Mouse (Mus musculus) embryo, embryonic 10 days (tissue): ENCODE data around the gene Gm4305.
"Not testable (repeated sequence)": the region's sequence is repeated elsewhere in the genome, so short reads cannot be mapped to it uniquely, and the experiment has no call there.

Source experiments
- DNase-seq: peaks from one replicate; pipeline ENCODE4 v3.0.0-alpha.2; 2015; ENCODE audit warnings: low spot score

Gm4305 gene

DNA sequence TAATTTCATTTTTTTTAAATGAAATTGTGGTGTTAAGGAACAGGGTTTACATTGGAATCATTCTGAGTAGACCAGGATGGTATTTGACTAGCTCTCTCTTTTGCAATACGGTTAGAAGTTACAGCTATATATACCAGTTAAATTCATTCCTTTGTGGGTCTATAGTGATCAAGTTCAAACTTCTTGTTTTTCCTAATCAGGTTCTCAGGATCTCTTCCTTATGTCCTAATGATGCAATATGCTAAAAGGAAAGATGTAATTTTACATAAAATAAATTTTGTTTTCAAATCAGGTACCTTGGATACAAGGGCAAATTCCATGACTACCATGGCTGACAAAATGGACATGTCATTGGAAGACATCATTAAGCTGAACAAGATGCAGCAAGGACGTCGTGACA lies at the start of gene Gm4305:
Gene Gm4305, plus strand, starts transcription at position 301 of the 400 bp plus-strand sequence.
- DNase-seq = not testable (repeated sequence)

DNA sequence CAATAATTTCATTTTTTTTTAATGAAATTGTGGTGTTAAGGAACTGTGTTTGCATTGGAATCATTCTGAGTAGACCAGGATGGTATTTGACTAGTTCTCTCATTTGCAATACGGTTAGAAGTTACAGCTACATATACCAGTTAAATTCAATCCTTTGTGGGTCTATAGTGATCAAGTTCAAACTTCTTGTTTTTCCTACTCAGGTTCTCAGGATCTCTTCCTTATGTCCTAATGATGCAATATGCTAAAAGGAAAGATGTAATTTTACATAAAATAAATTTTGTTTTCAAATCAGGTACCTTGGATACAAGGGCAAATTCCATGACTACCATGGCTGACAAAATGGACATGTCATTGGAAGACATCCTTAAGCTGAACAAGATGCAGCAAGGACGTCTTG lies 15.5 kb upstream of the Gm4305 start, which contains the start of gene Gm4301:
Gene Gm4301, plus strand, starts transcription at position 301 of the 400 bp plus-strand sequence.
- not testable (repeated sequence) for DNase-seq

DNA sequence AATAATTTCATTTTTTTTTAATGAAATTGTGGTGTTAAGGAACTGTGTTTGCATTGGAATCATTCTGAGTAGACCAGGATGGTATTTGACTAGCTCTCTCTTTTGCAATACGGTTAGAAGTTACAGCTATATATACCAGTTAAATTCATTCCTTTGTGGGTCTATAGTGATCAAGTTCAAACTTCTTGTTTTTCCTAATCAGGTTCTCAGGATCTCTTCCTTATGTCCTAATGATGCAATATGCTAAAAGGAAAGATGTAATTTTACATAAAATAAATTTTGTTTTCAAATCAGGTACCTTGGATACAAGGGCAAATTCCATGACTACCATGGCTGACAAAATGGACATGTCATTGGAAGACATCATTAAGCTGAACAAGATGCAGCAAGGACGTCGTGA lies 10.4 kb upstream of the Gm4305 start, which contains the start of gene Gm4302:
Gene Gm4302, plus strand, starts transcription at position 301 of the 400 bp plus-strand sequence.
- not testable (repeated sequence) for DNase-seq

DNA sequence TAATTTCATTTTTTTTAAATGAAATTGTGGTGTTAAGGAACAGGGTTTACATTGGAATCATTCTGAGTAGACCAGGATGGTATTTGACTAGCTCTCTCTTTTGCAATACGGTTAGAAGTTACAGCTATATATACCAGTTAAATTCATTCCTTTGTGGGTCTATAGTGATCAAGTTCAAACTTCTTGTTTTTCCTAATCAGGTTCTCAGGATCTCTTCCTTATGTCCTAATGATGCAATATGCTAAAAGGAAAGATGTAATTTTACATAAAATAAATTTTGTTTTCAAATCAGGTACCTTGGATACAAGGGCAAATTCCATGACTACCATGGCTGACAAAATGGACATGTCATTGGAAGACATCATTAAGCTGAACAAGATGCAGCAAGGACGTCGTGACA lies 5.2 kb upstream of the Gm4305 start, which contains the start of gene Gm4303:
Gene Gm4303, plus strand, starts transcription at position 301 of the 400 bp plus-strand sequence.
- not testable (repeated sequence) for DNase-seq

DNA sequence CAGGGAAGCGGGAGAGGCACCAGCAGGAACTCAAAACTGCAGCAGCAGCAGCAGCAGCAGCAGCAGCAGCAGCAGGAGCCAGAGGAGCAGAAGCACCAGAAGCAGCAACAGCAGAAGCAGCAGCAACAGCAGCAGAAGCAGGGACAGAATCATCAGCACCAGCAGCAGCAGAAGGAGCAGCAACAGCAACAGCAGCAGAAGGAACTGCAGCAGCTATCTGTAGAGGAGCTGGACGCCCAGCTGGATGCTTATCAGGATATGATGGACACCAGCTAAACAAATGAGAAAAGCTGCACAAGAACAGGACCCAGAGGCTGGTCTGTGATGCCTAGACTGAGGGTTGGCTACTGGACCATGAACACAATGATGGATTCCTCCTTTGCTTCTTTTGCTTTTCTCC lies 5.9 kb downstream of the Gm4305 start:
- DNase-seq = not testable (repeated sequence)

DNA sequence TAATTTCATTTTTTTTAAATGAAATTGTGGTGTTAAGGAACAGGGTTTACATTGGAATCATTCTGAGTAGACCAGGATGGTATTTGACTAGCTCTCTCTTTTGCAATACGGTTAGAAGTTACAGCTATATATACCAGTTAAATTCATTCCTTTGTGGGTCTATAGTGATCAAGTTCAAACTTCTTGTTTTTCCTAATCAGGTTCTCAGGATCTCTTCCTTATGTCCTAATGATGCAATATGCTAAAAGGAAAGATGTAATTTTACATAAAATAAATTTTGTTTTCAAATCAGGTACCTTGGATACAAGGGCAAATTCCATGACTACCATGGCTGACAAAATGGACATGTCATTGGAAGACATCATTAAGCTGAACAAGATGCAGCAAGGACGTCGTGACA lies 10.1 kb downstream of the Gm4305 start, which contains the start of gene Gm4307:
Gene Gm4307, plus strand, starts transcription at position 301 of the 400 bp plus-strand sequence.
- not testable (repeated sequence) for DNase-seq

DNA sequence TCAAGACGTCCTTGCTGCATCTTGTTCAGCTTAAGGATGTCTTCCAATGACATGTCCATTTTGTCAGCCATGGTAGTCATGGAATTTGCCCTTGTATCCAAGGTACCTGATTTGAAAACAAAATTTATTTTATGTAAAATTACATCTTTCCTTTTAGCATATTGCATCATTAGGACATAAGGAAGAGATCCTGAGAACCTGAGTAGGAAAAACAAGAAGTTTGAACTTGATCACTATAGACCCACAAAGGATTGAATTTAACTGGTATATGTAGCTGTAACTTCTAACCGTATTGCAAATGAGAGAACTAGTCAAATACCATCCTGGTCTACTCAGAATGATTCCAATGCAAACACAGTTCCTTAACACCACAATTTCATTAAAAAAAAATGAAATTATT lies 31.6 kb downstream of the Gm4305 start, which contains the start of gene Gm4312:
Gene Gm4312, minus strand, starts transcription at position 101 of the 400 bp plus-strand sequence.
- DNase-seq = not testable (repeated sequence)
